Mouse (Mus musculus) forebrain, embryonic 11.5 days (tissue): Measurements from ENCODE around the gene Ets2. TPM values are rescaled to one million over a fixed set of nuclear protein-coding genes. Genes with fewer than 3 reads are reported as not detected.

ENCODE experiments used
- ATAC-seq: fragments of 200-750 bp; cut with Nextera tagmentation; replicated peaks from 2 replicates; pipeline ENCODE4 v1.8.0; 2017; ENCODE audit warnings: moderate TSS enrichment; ENCODE audit not compliant: low FRiP score
- DNase-seq: peaks from one replicate; pipeline ENCODE4 v3.0.0-alpha.2; 2017; ENCODE audit warnings: low spot score
- H3K27ac ChIP-seq: fragments of 300-500 bp; sonication (generic); 2 replicates; pipeline ENCODE4 v1.5.1; 2014; ENCODE audit warnings: low read depth, low read length
- H3K27me3 ChIP-seq: fragments of 300-500 bp; sonication (generic); 2 replicates; pipeline ENCODE4 v1.6.1; 2014; ENCODE audit warnings: mild to moderate bottlenecking, low read length, mixed read lengths; ENCODE audit not compliant: control insufficient read depth, insufficient read depth
- H3K36me3 ChIP-seq: fragments of 300-500 bp; sonication (generic); 2 replicates; pipeline ENCODE4 v1.6.1; 2014; ENCODE audit warnings: mild to moderate bottlenecking, low read length, moderate library complexity, mixed read lengths; ENCODE audit not compliant: control insufficient read depth, insufficient read depth
- H3K4me1 ChIP-seq: fragments of 300-500 bp; sonication (generic); replicated peaks from 2 replicates; pipeline ENCODE4 v1.6.1; 2014; ENCODE audit warnings: low read length, mixed read lengths; ENCODE audit not compliant: control insufficient read depth, insufficient read depth
- H3K4me2 ChIP-seq: fragments of 300-500 bp; sonication (generic); 2 replicates; pipeline ENCODE4 v1.6.1; 2014; ENCODE audit warnings: low read depth, mild to moderate bottlenecking, low read length, moderate library complexity, mixed read lengths; ENCODE audit not compliant: severe bottlenecking
- H3K4me3 ChIP-seq: fragments of 300-500 bp; sonication (generic); 2 replicates; pipeline ENCODE4 v1.5.1; 2014; ENCODE audit warnings: low read depth, low read length
- H3K9ac ChIP-seq: fragments of 300-500 bp; sonication (generic); 2 replicates; pipeline ENCODE4 v1.6.1; 2014; ENCODE audit warnings: low read length
- H3K9me3 ChIP-seq: fragments of 300-500 bp; sonication (generic); 2 replicates; pipeline ENCODE4 v1.6.1; 2016; ENCODE audit warnings: low read length, mixed read lengths; ENCODE audit not compliant: control insufficient read depth
- WGBS: fragments of 180-500 bp; shearing (Covaris S2); extraction: QIAGEN DNeasy Blood & Tissue Kit; methylation state at CpG from one replicate; pipeline ENCODE4 v1.1.7; 2014; 5-methylcytosine and 5-hydroxymethylcytosine counted together
- polyA plus RNA-seq: library from polyadenylated mRNA; unstranded; fragments of >200 nt; fragmentation: Nextera tagmentation; extraction: Ambion mirVana; gene quantifications from 2 replicates; pipeline ENCODE4 v1.2.1, GENCODE M21; 2014

Gene Ets2
- polyA plus RNA-seq, 1 experiment from 2014 or later = 15.6 TPM

DNA sequence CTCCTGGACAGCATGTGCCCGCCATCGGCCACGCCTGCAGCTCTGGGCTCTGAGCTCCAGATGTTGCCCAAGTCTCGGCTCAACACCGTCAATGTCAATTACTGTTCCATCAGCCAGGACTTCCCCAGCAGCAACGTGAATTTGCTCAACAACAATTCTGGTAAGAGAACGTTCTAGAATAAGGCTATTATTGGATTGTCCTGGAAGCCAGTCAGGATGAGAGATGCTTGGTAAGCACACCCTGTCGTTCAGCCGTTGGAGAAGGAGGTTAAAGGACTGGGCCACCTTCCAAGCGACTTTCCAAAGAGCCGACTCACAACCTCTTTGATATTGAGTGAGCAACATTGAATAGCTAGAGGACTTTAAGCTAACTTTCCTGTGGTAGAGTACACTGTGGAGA is 13.2 kb downstream of the Ets2 start:
- ATAC-seq (no peak), DNase-seq (peak; percentile 23)
- 95% methylated on average over 11 of the region's 11 CpGs for WGBS
- H3K9me3 ChIP-seq = no peaks in the 10 kb centered on the region
- no peaks in the 10 kb centered on the region for H3K4me1 ChIP-seq
- no peak overlapping the region for H3K4me3 ChIP-seq
- no peaks in the 10 kb centered on the region for H3K27me3 ChIP-seq
- H3K4me2 ChIP-seq = no peak overlapping the region
- no peak overlapping the region for H3K9ac ChIP-seq
- H3K27ac ChIP-seq = no peak overlapping the region
- no peaks in the 10 kb centered on the region; the same call in 1 of the 2 replicates for H3K36me3 ChIP-seq

DNA sequence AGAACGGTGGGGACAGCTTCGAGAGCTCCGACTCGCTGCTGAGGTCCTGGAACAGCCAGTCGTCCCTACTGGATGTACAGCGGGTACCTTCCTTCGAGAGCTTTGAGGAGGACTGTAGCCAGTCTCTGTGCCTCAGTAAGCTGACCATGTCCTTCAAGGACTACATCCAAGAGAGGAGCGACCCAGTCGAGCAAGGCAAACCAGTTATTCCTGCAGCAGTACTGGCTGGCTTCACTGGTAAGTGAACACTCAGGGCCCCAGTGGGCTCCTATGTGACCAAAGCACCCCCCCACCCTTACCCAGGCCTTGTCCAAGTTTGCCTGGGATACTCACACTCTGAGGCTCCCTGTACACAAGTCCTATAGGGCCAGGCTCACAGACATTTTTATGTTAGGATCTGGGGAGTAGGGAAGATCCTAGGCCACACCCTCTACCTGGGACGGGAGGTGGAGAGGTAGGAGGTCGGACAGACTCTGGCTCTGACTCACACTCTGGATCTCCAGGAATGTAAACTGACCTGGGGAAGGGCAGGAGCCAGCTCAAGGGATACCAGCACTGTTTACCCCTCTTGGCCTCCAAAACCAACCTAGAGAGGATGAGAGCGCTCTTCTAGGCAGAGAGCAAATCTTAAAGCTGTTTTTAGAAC is 14.3 kb downstream of the Ets2 start:
- WGBS = 90% methylated on average over 12 of the region's 12 CpGs
- H3K4me3 ChIP-seq = no peak overlapping the region
- H3K9ac ChIP-seq = no peak overlapping the region
- DNase-seq = peak; percentile 41
- no peak overlapping the region for H3K4me2 ChIP-seq
- no peak for ATAC-seq
- no peaks in the 10 kb centered on the region for H3K9me3 ChIP-seq
- no peak overlapping the region for H3K27ac ChIP-seq
- peaks cover 2% of the 10 kb centered on the region; the same call in 1 of the 2 replicates for H3K36me3 ChIP-seq
- no peaks in the 10 kb centered on the region for H3K27me3 ChIP-seq
- H3K4me1 ChIP-seq = no peaks in the 10 kb centered on the region

DNA sequence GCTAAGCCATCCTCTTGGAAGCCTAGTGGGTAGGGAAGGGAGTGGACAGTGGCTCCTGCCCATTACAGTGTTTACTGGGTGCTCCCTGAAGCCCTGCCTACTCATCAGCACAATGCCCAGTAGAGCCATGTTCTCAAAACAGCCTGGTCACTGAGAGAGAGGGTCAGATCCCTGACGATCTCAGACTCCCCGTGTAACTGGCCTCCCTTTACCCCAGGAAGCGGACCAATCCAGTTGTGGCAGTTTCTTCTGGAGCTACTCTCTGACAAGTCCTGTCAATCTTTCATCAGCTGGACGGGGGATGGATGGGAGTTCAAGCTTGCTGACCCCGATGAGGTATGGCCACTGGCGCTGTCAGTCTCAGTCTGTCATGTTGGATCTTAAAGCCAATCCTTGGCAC is 15.8 kb downstream of the Ets2 start:
- no peak overlapping the region for H3K4me3 ChIP-seq
- WGBS = 95% methylated on average over 6 of the region's 6 CpGs
- H3K36me3 ChIP-seq = peaks cover 2% of the 10 kb centered on the region; the same call in 1 of the 2 replicates
- H3K4me2 ChIP-seq = no peak overlapping the region
- H3K9ac ChIP-seq = no peak overlapping the region
- H3K4me1 ChIP-seq = no peaks in the 10 kb centered on the region
- ATAC-seq (no peak), DNase-seq (peak; percentile 45)
- no peaks in the 10 kb centered on the region for H3K27me3 ChIP-seq
- H3K27ac ChIP-seq = no peak overlapping the region
- H3K9me3 ChIP-seq = no peaks in the 10 kb centered on the region

DNA sequence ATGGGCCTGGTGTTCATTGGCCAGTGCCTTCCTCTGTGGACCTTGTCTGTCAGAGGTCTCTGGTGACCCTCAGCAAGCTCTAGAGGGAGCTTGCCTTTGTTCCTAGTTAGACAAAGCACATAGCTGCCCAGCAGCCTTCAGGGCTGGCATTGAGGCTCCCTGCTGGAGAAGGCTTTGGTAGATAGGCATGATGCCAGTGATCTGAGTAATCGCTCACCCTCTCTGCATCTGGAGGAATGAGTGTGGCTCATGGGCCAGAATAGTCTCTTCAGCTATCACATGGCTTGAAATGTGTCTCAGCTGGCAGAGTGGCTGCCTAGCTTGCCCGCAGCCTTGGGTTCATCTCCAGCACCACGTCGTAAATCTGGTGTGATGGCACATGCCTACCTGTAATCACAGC is 16.2 kb downstream of the Ets2 start:
- Histone ChIP-seq H3K4me2 (no peak overlapping the region), H3K4me1 (no peaks in the 10 kb centered on the region), H3K36me3 (peaks cover 2% of the 10 kb centered on the region; the same call in 1 of the 2 replicates), H3K4me3 (no peak overlapping the region), H3K27me3 (no peaks in the 10 kb centered on the region), H3K27ac (no peak overlapping the region), H3K9ac (no peak overlapping the region), H3K9me3 (no peaks in the 10 kb centered on the region)
- ATAC-seq (no peak), DNase-seq (no peak)
- whole genome bisulfite sequencing = 94% methylated on average over 4 of the region's 4 CpGs

DNA sequence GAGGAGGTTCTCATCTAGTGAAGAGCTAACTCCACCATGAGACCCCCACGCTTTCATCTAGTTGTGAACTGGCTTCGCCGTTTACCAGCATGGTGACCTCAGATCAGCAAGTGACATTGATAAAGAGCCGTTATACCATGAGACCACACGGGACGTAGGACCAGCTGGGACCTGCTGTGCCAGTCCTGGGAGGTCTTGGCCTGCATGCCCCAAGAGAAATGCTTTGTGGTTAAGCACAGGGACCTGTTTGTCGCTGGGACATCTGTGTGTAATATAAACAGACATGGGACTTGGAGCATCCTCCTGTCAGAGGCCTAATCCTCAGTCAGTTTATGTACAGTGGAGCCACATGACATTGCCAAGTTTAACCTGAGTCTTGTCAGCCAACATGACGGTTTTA is 18.7 kb downstream of the Ets2 start:
- Histone ChIP-seq H3K27me3 (no peaks in the 10 kb centered on the region), H3K27ac (no peak overlapping the region), H3K4me1 (no peaks in the 10 kb centered on the region), H3K36me3 (peaks cover 2% of the 10 kb centered on the region; the same call in 1 of the 2 replicates), H3K9me3 (no peaks in the 10 kb centered on the region), H3K4me2 (no peak overlapping the region), H3K4me3 (no peak overlapping the region), H3K9ac (no peak overlapping the region)
- 93% methylated on average over 8 of the region's 8 CpGs for whole genome bisulfite sequencing
- ATAC-seq (no peak), DNase-seq (peak; percentile 19)

DNA sequence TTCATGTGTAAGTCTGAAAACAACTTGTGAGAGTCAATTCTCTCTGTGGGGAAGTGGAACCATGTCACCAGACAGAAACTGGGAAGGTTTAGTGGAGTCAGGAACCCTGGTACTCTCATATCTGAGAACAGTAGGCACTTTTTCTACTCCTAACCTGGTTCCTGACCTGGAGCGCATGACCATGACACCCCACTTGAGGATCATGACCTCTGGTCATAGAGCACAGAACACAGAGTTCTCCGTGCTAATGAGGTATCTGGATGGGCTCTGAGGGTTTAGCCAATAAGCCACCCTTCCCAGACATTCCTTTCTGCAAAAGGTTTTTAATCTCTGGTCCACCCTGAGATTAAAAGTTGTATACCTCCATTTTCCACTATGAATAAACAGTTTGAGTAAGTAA is 22.4 kb downstream of the Ets2 start:
- Histone ChIP-seq H3K9me3 (no peaks in the 10 kb centered on the region), H3K9ac (no peak overlapping the region), H3K4me2 (no peak overlapping the region), H3K4me1 (no peaks in the 10 kb centered on the region), H3K27me3 (no peaks in the 10 kb centered on the region), H3K27ac (no peak overlapping the region), H3K36me3 (peaks cover 2% of the 10 kb centered on the region; the same call in 1 of the 2 replicates), H3K4me3 (no peak overlapping the region)
- no peak for ATAC-seq
- WGBS = 95% methylated on average over 2 of the region's 2 CpGs
- no peak for DNase-seq

DNA sequence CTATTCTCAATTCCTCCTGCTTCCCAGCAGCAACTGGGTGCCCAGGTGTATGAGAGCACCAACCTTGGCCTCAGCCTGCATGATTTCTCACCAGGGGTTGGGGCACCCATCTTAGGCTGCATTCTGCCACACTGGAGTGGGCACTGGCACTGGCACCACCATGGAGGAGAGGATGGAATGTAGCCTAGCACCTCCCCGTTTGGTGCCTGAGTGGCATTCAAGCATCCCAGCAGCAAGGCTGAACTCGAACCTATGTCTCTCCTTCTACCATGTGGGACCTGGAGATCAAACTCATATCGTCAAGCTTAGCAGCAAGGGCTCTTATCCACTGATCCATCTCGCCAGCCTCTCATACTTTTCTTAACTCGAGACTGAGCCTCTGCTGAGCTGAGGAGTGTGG is 22.9 kb downstream of the Ets2 start:
- Histone ChIP-seq H3K4me2 (no peak overlapping the region), H3K27ac (no peak overlapping the region), H3K9me3 (no peaks in the 10 kb centered on the region), H3K36me3 (peaks cover 2% of the 10 kb centered on the region; the same call in 1 of the 2 replicates), H3K9ac (no peak overlapping the region), H3K27me3 (no peaks in the 10 kb centered on the region), H3K4me3 (no peak overlapping the region), H3K4me1 (no peaks in the 10 kb centered on the region)
- DNase-seq (no peak), ATAC-seq (no peak)
- WGBS = 79% methylated on average over 5 of the region's 5 CpGs

DNA sequence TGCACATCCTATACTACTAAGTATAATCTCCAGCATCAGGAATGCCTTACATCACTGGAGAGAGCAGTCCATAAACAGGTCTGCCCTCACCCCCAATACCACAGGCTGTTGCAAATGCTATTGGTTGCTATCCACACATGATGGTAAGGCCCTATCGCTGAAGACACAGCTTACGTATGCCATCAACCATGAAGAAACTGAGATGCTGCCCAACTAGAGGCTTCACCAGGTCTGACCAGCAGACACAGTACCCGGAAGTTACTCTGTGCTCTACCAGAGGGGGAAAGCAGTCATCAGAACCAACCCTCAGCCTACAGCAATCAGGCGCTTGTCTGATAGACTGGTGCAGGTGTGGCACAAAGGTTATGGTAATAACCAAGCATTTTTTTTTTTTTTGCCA is 24.9 kb downstream of the Ets2 start:
- no peak overlapping the region for H3K9ac ChIP-seq
- no peaks in the 10 kb centered on the region for H3K27me3 ChIP-seq
- ATAC-seq = no peak
- H3K4me1 ChIP-seq = no peaks in the 10 kb centered on the region
- no peak overlapping the region for H3K4me2 ChIP-seq
- DNase-seq = no peak
- no peak overlapping the region for H3K4me3 ChIP-seq
- 90% methylated on average over 4 of the region's 4 CpGs for WGBS
- H3K9me3 ChIP-seq = no peaks in the 10 kb centered on the region
- no peak overlapping the region for H3K27ac ChIP-seq
- H3K36me3 ChIP-seq = no peaks in the 10 kb centered on the region
